Mouse (Mus musculus) forebrain, embryonic 16.5 days (tissue): ENCODE data around the gene Smyd3. TPM values are rescaled to one million over a fixed set of nuclear protein-coding genes. Genes with fewer than 3 reads are reported as not detected.

ENCODE experiments used
- ATAC-seq: fragments of 200-750 bp; cut with Nextera tagmentation; 2 replicates; pipeline ENCODE4 v1.8.0; 2017; ENCODE audit warnings: mild to moderate bottlenecking, moderate library complexity
- H3K27ac ChIP-seq: fragments of 300-500 bp; sonication (generic); 2 replicates; pipeline ENCODE4 v1.5.1; 2014; ENCODE audit warnings: low read length, control low read depth
- H3K27me3 ChIP-seq: fragments of 300-500 bp; sonication (generic); replicated peaks from 2 replicates; pipeline ENCODE4 v1.6.1; 2014; ENCODE audit warnings: low read length; ENCODE audit not compliant: control insufficient read depth, insufficient read depth
- H3K36me3 ChIP-seq: fragments of 300-500 bp; sonication (generic); 2 replicates; pipeline ENCODE4 v1.6.1; 2014; ENCODE audit not compliant: control insufficient read depth, insufficient read depth
- H3K4me1 ChIP-seq: fragments of 300-500 bp; sonication (generic); replicated peaks from 2 replicates; pipeline ENCODE4 v1.6.1; 2014; ENCODE audit warnings: low read length; ENCODE audit not compliant: control insufficient read depth, insufficient read depth
- H3K4me2 ChIP-seq: fragments of 300-500 bp; sonication (generic); 2 replicates; pipeline ENCODE4 v1.6.1; 2014; ENCODE audit warnings: mild to moderate bottlenecking, low read length, control low read depth
- H3K4me3 ChIP-seq: fragments of 300-500 bp; sonication (generic); replicated peaks from 2 replicates; pipeline ENCODE4 v1.5.1; 2014; ENCODE audit warnings: mild to moderate bottlenecking, low read length, control low read depth
- H3K9ac ChIP-seq: fragments of 300-500 bp; sonication (generic); replicated peaks from 2 replicates; pipeline ENCODE4 v1.6.1; 2014; ENCODE audit warnings: low read depth, low read length, control low read depth
- H3K9me3 ChIP-seq: fragments of 300-500 bp; sonication (generic); 2 replicates; pipeline ENCODE4 v1.6.1; 2016; ENCODE audit warnings: low read length; ENCODE audit not compliant: control insufficient read depth
- WGBS: fragments of 180-500 bp; shearing (Covaris S2); extraction: QIAGEN DNeasy Blood & Tissue Kit; methylation state at CpG from one replicate; pipeline ENCODE4 v1.1.7; 2014; 5-methylcytosine and 5-hydroxymethylcytosine counted together
- polyA plus RNA-seq: library from polyadenylated mRNA; unstranded; fragments of >200 nt; fragmentation: Nextera tagmentation; extraction: Ambion mirVana; gene quantifications from 2 replicates; pipeline ENCODE4 v1.2.1, GENCODE M21; 2015

The Smyd3 gene
- polyA plus RNA-seq, 1 experiment from 2014 or later, result 29.4 TPM

- H3K36me3 ChIP-seq, result no peaks in the 10 kb centered on the region
- ATAC-seq, result no peak
- H3K4me1 ChIP-seq, result no peaks in the 10 kb centered on the region
- no peaks in the 10 kb centered on the region for H3K27me3 ChIP-seq
- WGBS, result 81% methylated on average over 3 of the region's 3 CpGs
- no peak overlapping the region for H3K27ac ChIP-seq
- H3K4me3 ChIP-seq, result no peak overlapping the region
- no peak overlapping the region for H3K4me2 ChIP-seq
- H3K9me3 ChIP-seq, result no peaks in the 10 kb centered on the region
- no peak overlapping the region for H3K9ac ChIP-seq
These were observed 18.6 kb downstream of the Smyd3 start for GRCm38 (mm10) chr1:179499257-179499656.

GRCm38 (mm10) chr1:179492908-179493307, 24.9 kb downstream of the Smyd3 start:
- Histone ChIP-seq H3K9ac (no peak overlapping the region), H3K27me3 (no peaks in the 10 kb centered on the region), H3K36me3 (no peaks in the 10 kb centered on the region), H3K27ac (no peak overlapping the region), H3K4me1 (no peaks in the 10 kb centered on the region), H3K4me2 (no peak overlapping the region), H3K4me3 (no peak overlapping the region), H3K9me3 (no peaks in the 10 kb centered on the region)
- 90% methylated on average over 5 of the region's 5 CpGs for WGBS
- ATAC-seq, result no peak

- no peak for ATAC-seq
- Histone ChIP-seq H3K9me3 (no peaks in the 10 kb centered on the region), H3K27ac (no peak overlapping the region), H3K36me3 (no peaks in the 10 kb centered on the region), H3K9ac (no peak overlapping the region), H3K27me3 (no peaks in the 10 kb centered on the region), H3K4me3 (no peak overlapping the region), H3K4me2 (no peak overlapping the region), H3K4me1 (0 out of 2 replicates have a peak, but pooled peaks cover 5% of the 10 kb centered on the region)
- WGBS, result 90% methylated on average over 5 of the region's 5 CpGs
These were observed 29.3 kb downstream of the Smyd3 start for GRCm38 (mm10) chr1:179488520-179488919.

- H3K27me3 ChIP-seq, result no peaks in the 10 kb centered on the region
- 69% methylated on average over 5 of the region's 5 CpGs for WGBS
- no peaks in the 10 kb centered on the region for H3K36me3 ChIP-seq
These were observed 29.9 kb downstream of the Smyd3 start for GRCm38 (mm10) chr1:179487990-179488389.

GRCm38 (mm10) chr1:179487238-179487637, 30.6 kb downstream of the Smyd3 start:
- H3K27ac ChIP-seq, result no peak overlapping the region
- H3K4me3 ChIP-seq, result no peak overlapping the region
- no peak overlapping the region for H3K9ac ChIP-seq
- H3K4me1 ChIP-seq, result 0 out of 2 replicates have a peak, but pooled peaks cover 5% of the 10 kb centered on the region
- no peak overlapping the region for H3K4me2 ChIP-seq
- ATAC-seq, result no peak
- H3K9me3 ChIP-seq, result no peaks in the 10 kb centered on the region
- WGBS, result 82% methylated on average over 2 of the region's 2 CpGs
- no peaks in the 10 kb centered on the region for H3K36me3 ChIP-seq
- H3K27me3 ChIP-seq, result no peaks in the 10 kb centered on the region

More at GRCm38 (mm10) chr1:179487990-179488389, 29.9 kb downstream of the Smyd3 start:
- H3K4me3 ChIP-seq, result no peak overlapping the region
- ATAC-seq, result no peak
- no peak overlapping the region for H3K4me2 ChIP-seq
- 0 out of 2 replicates have a peak, but pooled peaks cover 5% of the 10 kb centered on the region for H3K4me1 ChIP-seq
- no peaks in the 10 kb centered on the region for H3K9me3 ChIP-seq
- no peak overlapping the region for H3K9ac ChIP-seq
- H3K27ac ChIP-seq, result no peak overlapping the region

- ATAC-seq, result no peak
- no peak overlapping the region for H3K4me3 ChIP-seq
- no peaks in the 10 kb centered on the region for H3K36me3 ChIP-seq
- H3K4me2 ChIP-seq, result no peak overlapping the region
- 0 out of 2 replicates have a peak overlapping the region, but pooled peaks have one; percentile 13 for H3K9ac ChIP-seq
- no peaks in the 10 kb centered on the region for H3K9me3 ChIP-seq
- 15% methylated on average over 3 of the region's 3 CpGs for WGBS
- 0 out of 2 replicates have a peak, but pooled peaks cover 5% of the 10 kb centered on the region for H3K4me1 ChIP-seq
- H3K27me3 ChIP-seq, result no peaks in the 10 kb centered on the region
- no peak overlapping the region for H3K27ac ChIP-seq
These were observed 31.9 kb downstream of the Smyd3 start for GRCm38 (mm10) chr1:179485784-179486540.

GRCm38 (mm10) chr1:179480862-179481261, 37.0 kb downstream of the Smyd3 start:
- no peak for ATAC-seq
- Histone ChIP-seq H3K4me2 (no peak overlapping the region), H3K36me3 (no peaks in the 10 kb centered on the region), H3K4me3 (no peak overlapping the region), H3K9me3 (no peaks in the 10 kb centered on the region), H3K27me3 (no peaks in the 10 kb centered on the region), H3K4me1 (0 out of 2 replicates have a peak, but pooled peaks cover 2% of the 10 kb centered on the region), H3K9ac (no peak overlapping the region), H3K27ac (no peak overlapping the region)
- 85% methylated on average over 4 of the region's 4 CpGs for WGBS

GRCm38 (mm10) chr1:179477157-179477902, 40.5 kb downstream of the Smyd3 start:
- WGBS, result 64% methylated on average over 5 of the region's 5 CpGs
- peak; percentile 87 for ATAC-seq

GRCm38 (mm10) chr1:179476461-179477156, 41.2 kb downstream of the Smyd3 start:
- Histone ChIP-seq H3K4me3 (no peak overlapping the region), H3K36me3 (no peaks in the 10 kb centered on the region), H3K9ac (no peak overlapping the region), H3K4me1 (no peaks in the 10 kb centered on the region), H3K4me2 (no peak overlapping the region), H3K27ac (no peak overlapping the region), H3K27me3 (no peaks in the 10 kb centered on the region), H3K9me3 (no peaks in the 10 kb centered on the region)
- peak; percentile 57 for ATAC-seq
- 56% methylated on average over 6 of the region's 6 CpGs for WGBS

More at GRCm38 (mm10) chr1:179477157-179477902, 40.5 kb downstream of the Smyd3 start:
- Histone ChIP-seq H3K4me3 (no peak overlapping the region), H3K27me3 (no peaks in the 10 kb centered on the region), H3K27ac (no peak overlapping the region), H3K9me3 (no peaks in the 10 kb centered on the region), H3K36me3 (no peaks in the 10 kb centered on the region), H3K9ac (no peak overlapping the region), H3K4me1 (no peaks in the 10 kb centered on the region), H3K4me2 (no peak overlapping the region)
